Mouse (Mus musculus): Measurements from ENCODE around the gene Bud13. TPM values are rescaled to one million over a fixed set of nuclear protein-coding genes. Genes with fewer than 3 reads are reported as not detected.
A peak's percentile ranks its signal among the peaks of the same experiment; 100 is the strongest.

The Bud13 gene
- total and polyA plus RNA-seq, 3 experiments: 13.9 to 26.3 TPM; not detected in 1

- TF ChIP-seq POLR2AphosphoS5 (IDR thresholded peaks at IDR 0.05; ENCODE audit: borderline replicate concordance, low read depth, low read length) (no peak), TCF12 (IDR thresholded peaks at IDR 0.05; ENCODE audit: low read depth, low read length) (peak; percentile 62; the same call in 1 of the 2 replicates), NRF1 (IDR thresholded peaks at IDR 0.05; ENCODE audit: insufficient read depth, low read depth, low read length, poor library complexity, severe bottlenecking) (0 out of 2 replicates have a peak, but pooled peaks have one; percentile 26), CHD1 (IDR thresholded peaks at IDR 0.05; ENCODE audit: low read depth, low read length) (no peak)
Measured at GRCm38 (mm10) chr9:46282631-46283436, at the start of gene Bud13 (continued).

- Histone ChIP-seq H3K9ac (ENCODE audit: control insufficient read depth, low read depth, low read length, poor library complexity, severe bottlenecking) (no peak overlapping the region), H3K27me3 (ENCODE audit: control insufficient read depth in 1 of 2, insufficient read depth in 2 of 2, low read length in 2 of 2) (no peaks in the 10 kb centered on the region), H3K4me1 (ENCODE audit: control insufficient read depth in 1 of 2, insufficient read depth in 2 of 2, low read length in 2 of 2) (peaks cover 0 to 3% of the 10 kb centered on the region in 2 experiments; a peak in 1 of 4 replicates), H3K79me2 (ENCODE audit: control insufficient read depth, insufficient read depth, low read length, poor library complexity) (no peaks in the 10 kb centered on the region; the same call in 1 of the 2 replicates), H3K27ac (ENCODE audit: control insufficient read depth, low read depth, low read length) (no peak overlapping the region), H3K9me3 (replicated peaks; ENCODE audit: insufficient read depth, low read length) (no peaks in the 10 kb centered on the region), H3K4me3 (ENCODE audit: control insufficient read depth in 1 of 2, insufficient read depth in 1 of 2, low read depth in 2 of 2, low read length in 2 of 2) (no peak overlapping the region), H3K36me3 (ENCODE audit: control insufficient read depth in 1 of 2, insufficient read depth in 2 of 2, low read length in 2 of 2) (no peaks in the 10 kb centered on the region)
- TF ChIP-seq HCFC1 (IDR thresholded peaks at IDR 0.05; ENCODE audit: low read depth, low read length): no peak
- TF ChIP-seq USF1 (IDR thresholded peaks at IDR 0.05; ENCODE audit: low read depth, low read length): no peak
- no peak for TF ChIP-seq MAFK (IDR thresholded peaks at IDR 0.05; ENCODE audit: borderline replicate concordance, low read depth, low read length)
- no peak for TF ChIP-seq UBTF (IDR thresholded peaks at IDR 0.05; ENCODE audit: borderline replicate concordance, insufficient read depth, low read depth, low read length)
- no peak for TF ChIP-seq GATA1 (IDR thresholded peaks at IDR 0.05; ENCODE audit: low read depth, low read length)
- no peak for TF ChIP-seq KAT2A (conservative IDR thresholded peaks at IDR 0.05; ENCODE audit: low read depth, low read length)
- no peak for TF ChIP-seq CTCF (IDR thresholded peaks at IDR 0.05 in 2 of 3, conservative IDR thresholded peaks at IDR 0.05 in 1 of 3; ENCODE audit: control insufficient read depth in 1 of 3, insufficient read depth in 1 of 3, low read depth in 2 of 3, low read length in 3 of 3, poor library complexity in 1 of 3, severe bottlenecking in 1 of 3)
- TF ChIP-seq POLR2A (IDR thresholded peaks at IDR 0.05; ENCODE audit: control insufficient read depth in 1 of 2, insufficient read depth in 1 of 2, low read depth in 1 of 2, low read length in 2 of 2, poor library complexity in 1 of 2): no peak
- TF ChIP-seq NELFE (IDR thresholded peaks at IDR 0.05; ENCODE audit: low read depth, low read length): no peak
- TF ChIP-seq ZNF384 (IDR thresholded peaks at IDR 0.05; ENCODE audit: low read depth, low read length): no peak
- TF ChIP-seq MAZ (IDR thresholded peaks at IDR 0.05; ENCODE audit: low read depth, low read length): no peak
- TF ChIP-seq GABPA (IDR thresholded peaks at IDR 0.05; ENCODE audit: low read depth, low read length): no peak
- no peak for TF ChIP-seq USF2 (IDR thresholded peaks at IDR 0.05; ENCODE audit: borderline replicate concordance in 1 of 2, insufficient read depth in 1 of 2, low read depth in 1 of 2, low read length in 2 of 2)
- TF ChIP-seq POLR2AphosphoS5 (IDR thresholded peaks at IDR 0.05; ENCODE audit: borderline replicate concordance, low read depth, low read length): no peak
- TF ChIP-seq RAD21 (IDR thresholded peaks at IDR 0.05; ENCODE audit: low read depth, low read length): no peak
- TF ChIP-seq TCF12 (IDR thresholded peaks at IDR 0.05; ENCODE audit: low read depth, low read length): no peak
- no peak for TF ChIP-seq MXI1 (IDR thresholded peaks at IDR 0.05; ENCODE audit: low read depth, low read length)
- TF ChIP-seq TBP (IDR thresholded peaks at IDR 0.05; ENCODE audit: low read depth, low read length): no peak
- no peak for DNase-seq (ENCODE audit: low read depth, low spot score)
Measured at GRCm38 (mm10) chr9:46235196-46235595, 47.6 kb upstream of the Bud13 start.

Data from MEL (cell line).